Mouse (Mus musculus): ENCODE data around the gene Sesn2. TPM values are rescaled to one million over a fixed set of nuclear protein-coding genes. Genes with fewer than 3 reads are reported as not detected.

Gene Sesn2
- polyA plus RNA-seq, 1 experiment from 2014 or later: 8.7 TPM

GRCm38 (mm10) chr4:132463430-132464254 is 46.7 kb downstream of the Sesn2 start, which contains the start of gene Med18:
Med18 (minus strand) TSS chr4:132463921.
- TF ChIP-seq CTCF (IDR thresholded peaks at IDR 0.05; ENCODE audit: low read depth): peak; percentile 69
- peak; percentile 79 for TF ChIP-seq EP300 (IDR thresholded peaks at IDR 0.05; ENCODE audit: low read depth)
- H3K9me3 ChIP-seq (ENCODE audit: low read length): no peaks in the 10 kb centered on the region
- peak within 1 kb of the TSS; percentile 95 for H3K4me2 ChIP-seq (ENCODE audit: low read depth, low read length)
- H3K36me3 ChIP-seq (replicated peaks; ENCODE audit: insufficient read depth, low read length): peaks cover 22% of the 10 kb centered on the region
- peak within 1 kb of the TSS; percentile 72 for H3K9ac ChIP-seq (replicated peaks)
- peaks cover 12% of the 10 kb centered on the region for H3K4me1 ChIP-seq (ENCODE audit: insufficient read depth)
- H3K4me3 ChIP-seq (ENCODE audit: low read depth, low read length): peak within 1 kb of the TSS; percentile 69
- ATAC-seq (peak; percentile 90), DNase-seq (peak; percentile 95)
- no peaks in the 10 kb centered on the region for H3K27me3 ChIP-seq (ENCODE audit: insufficient read depth, low read length)
- peak within 1 kb of the TSS; percentile 64 for H3K27ac ChIP-seq (ENCODE audit: low read depth)
- under 1% methylated on average over 44 of the region's 44 CpGs for WGBS (ENCODE audit: insufficient replicate concordance)

- Histone ChIP-seq H3K4me2 (ENCODE audit: low read depth, low read length) (peak overlapping the region; percentile 95), H3K27ac (ENCODE audit: low read depth) (peak overlapping the region; percentile 64), H3K4me1 (ENCODE audit: insufficient read depth) (peaks cover 12% of the 10 kb centered on the region), H3K27me3 (ENCODE audit: insufficient read depth, low read length) (no peaks in the 10 kb centered on the region), H3K36me3 (replicated peaks; ENCODE audit: insufficient read depth, low read length) (peaks cover 30% of the 10 kb centered on the region), H3K9me3 (ENCODE audit: low read length) (no peaks in the 10 kb centered on the region), H3K4me3 (ENCODE audit: low read depth, low read length) (peak overlapping the region; percentile 69), H3K9ac (replicated peaks) (peak overlapping the region; percentile 72)
- TF ChIP-seq EP300 (IDR thresholded peaks at IDR 0.05; ENCODE audit: low read depth) (no peak), CTCF (IDR thresholded peaks at IDR 0.05; ENCODE audit: low read depth) (no peak)
- no peak for DNase-seq
- 6% methylated on average over 11 of the region's 11 CpGs for WGBS (ENCODE audit: insufficient replicate concordance)
- ATAC-seq: no peak
Measured at GRCm38 (mm10) chr4:132462836-132463235, 47.5 kb downstream of the Sesn2 start.

- peaks cover 37% of the 10 kb centered on the region for H3K36me3 ChIP-seq (replicated peaks; ENCODE audit: insufficient read depth, low read length)
- no peak overlapping the region for H3K27ac ChIP-seq (ENCODE audit: low read depth)
- H3K27me3 ChIP-seq (ENCODE audit: insufficient read depth, low read length): no peaks in the 10 kb centered on the region
- peaks cover 12% of the 10 kb centered on the region for H3K4me1 ChIP-seq (ENCODE audit: insufficient read depth)
- DNase-seq (no peak), ATAC-seq (no peak)
- no peak overlapping the region for H3K9ac ChIP-seq (replicated peaks)
- no peak overlapping the region for H3K4me2 ChIP-seq (ENCODE audit: low read depth, low read length)
- 81% methylated on average over 8 of the region's 8 CpGs for WGBS (ENCODE audit: insufficient replicate concordance)
- no peaks in the 10 kb centered on the region for H3K9me3 ChIP-seq (ENCODE audit: low read length)
- H3K4me3 ChIP-seq (ENCODE audit: low read depth, low read length): no peak overlapping the region
- TF ChIP-seq EP300 (IDR thresholded peaks at IDR 0.05; ENCODE audit: low read depth) (no peak), CTCF (IDR thresholded peaks at IDR 0.05; ENCODE audit: low read depth) (no peak)
Measured at GRCm38 (mm10) chr4:132460225-132460624, 50.1 kb downstream of the Sesn2 start.

- H3K27me3 ChIP-seq (ENCODE audit: insufficient read depth, low read length): no peaks in the 10 kb centered on the region
- DNase-seq (no peak), ATAC-seq (no peak)
- H3K9me3 ChIP-seq (ENCODE audit: low read length): no peaks in the 10 kb centered on the region
- WGBS (ENCODE audit: insufficient replicate concordance): 91% methylated on average over 6 of the region's 6 CpGs
- no peak overlapping the region for H3K9ac ChIP-seq (replicated peaks)
- H3K36me3 ChIP-seq (replicated peaks; ENCODE audit: insufficient read depth, low read length): peaks cover 33% of the 10 kb centered on the region
- TF ChIP-seq CTCF (IDR thresholded peaks at IDR 0.05; ENCODE audit: low read depth) (no peak), EP300 (IDR thresholded peaks at IDR 0.05; ENCODE audit: low read depth) (no peak)
- no peak overlapping the region for H3K27ac ChIP-seq (ENCODE audit: low read depth)
- no peaks in the 10 kb centered on the region for H3K4me1 ChIP-seq (ENCODE audit: insufficient read depth)
- no peak overlapping the region for H3K4me2 ChIP-seq (ENCODE audit: low read depth, low read length)
- no peak overlapping the region for H3K4me3 ChIP-seq (ENCODE audit: low read depth, low read length)
Measured at GRCm38 (mm10) chr4:132455561-132455960, 54.7 kb downstream of the Sesn2 start.

GRCm38 (mm10) chr4:132455146-132455545 is 55.2 kb downstream of the Sesn2 start:
- Histone ChIP-seq H3K4me3 (ENCODE audit: low read depth, low read length) (no peak overlapping the region), H3K9ac (replicated peaks) (no peak overlapping the region), H3K9me3 (ENCODE audit: low read length) (no peaks in the 10 kb centered on the region), H3K4me2 (ENCODE audit: low read depth, low read length) (no peak overlapping the region), H3K4me1 (ENCODE audit: insufficient read depth) (no peaks in the 10 kb centered on the region), H3K27ac (ENCODE audit: low read depth) (no peak overlapping the region), H3K36me3 (replicated peaks; ENCODE audit: insufficient read depth, low read length) (peaks cover 29% of the 10 kb centered on the region), H3K27me3 (ENCODE audit: insufficient read depth, low read length) (no peaks in the 10 kb centered on the region)
- no peak for DNase-seq
- TF ChIP-seq CTCF (IDR thresholded peaks at IDR 0.05; ENCODE audit: low read depth) (no peak), EP300 (IDR thresholded peaks at IDR 0.05; ENCODE audit: low read depth) (no peak)
- WGBS (ENCODE audit: insufficient replicate concordance): 87% methylated on average over 3 of the region's 3 CpGs
- no peak for ATAC-seq

- TF ChIP-seq CTCF (IDR thresholded peaks at IDR 0.05; ENCODE audit: low read depth) (peak; percentile 26), EP300 (IDR thresholded peaks at IDR 0.05; ENCODE audit: low read depth) (no peak)
- Histone ChIP-seq H3K36me3 (replicated peaks; ENCODE audit: insufficient read depth, low read length) (peaks cover 20% of the 10 kb centered on the region), H3K4me2 (ENCODE audit: low read depth, low read length) (no peak overlapping the region), H3K4me3 (ENCODE audit: low read depth, low read length) (no peak overlapping the region), H3K9ac (replicated peaks) (no peak overlapping the region), H3K9me3 (ENCODE audit: low read length) (no peaks in the 10 kb centered on the region), H3K4me1 (ENCODE audit: insufficient read depth) (peaks cover 3% of the 10 kb centered on the region; the same call in 1 of the 2 replicates), H3K27me3 (ENCODE audit: insufficient read depth, low read length) (no peaks in the 10 kb centered on the region), H3K27ac (ENCODE audit: low read depth) (no peak overlapping the region)
- ATAC-seq (no peak), DNase-seq (no peak)
- whole genome bisulfite sequencing (ENCODE audit: insufficient replicate concordance): 83% methylated on average over 6 of the region's 6 CpGs
Measured at GRCm38 (mm10) chr4:132454216-132454615, 56.1 kb downstream of the Sesn2 start.

Measured in liver, postnatal 0 days (tissue).